Mouse (Mus musculus): ENCODE results near the gene Itpripl2.
A peak's percentile ranks its signal among the peaks of the same experiment; 100 is the strongest.

Gene Itpripl2

DNA sequence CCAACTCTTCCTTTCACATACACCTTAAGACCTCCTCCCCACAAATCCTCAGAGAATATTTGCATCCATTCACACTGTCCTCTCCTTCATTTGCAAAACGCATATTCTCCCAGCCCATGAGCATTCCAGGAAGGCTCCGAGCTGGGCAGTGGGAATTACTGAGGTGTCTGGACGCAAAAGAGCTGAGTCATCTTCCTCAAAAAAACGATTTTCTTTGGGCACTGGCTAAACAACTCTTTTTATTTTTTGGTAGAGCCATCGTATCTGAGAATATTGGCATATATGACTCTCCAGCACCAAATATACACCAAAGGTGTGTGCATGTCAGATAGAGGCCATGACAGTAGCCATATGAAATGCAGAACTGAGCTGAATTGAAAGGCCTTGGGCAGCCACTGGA, 4.9 kb downstream of the Itpripl2 start:
- DNase-seq: no peak

GRCm38 (mm10) chr7:118483996-118484395, 7.8 kb downstream of the Itpripl2 start:
- no peak for DNase-seq

DNA sequence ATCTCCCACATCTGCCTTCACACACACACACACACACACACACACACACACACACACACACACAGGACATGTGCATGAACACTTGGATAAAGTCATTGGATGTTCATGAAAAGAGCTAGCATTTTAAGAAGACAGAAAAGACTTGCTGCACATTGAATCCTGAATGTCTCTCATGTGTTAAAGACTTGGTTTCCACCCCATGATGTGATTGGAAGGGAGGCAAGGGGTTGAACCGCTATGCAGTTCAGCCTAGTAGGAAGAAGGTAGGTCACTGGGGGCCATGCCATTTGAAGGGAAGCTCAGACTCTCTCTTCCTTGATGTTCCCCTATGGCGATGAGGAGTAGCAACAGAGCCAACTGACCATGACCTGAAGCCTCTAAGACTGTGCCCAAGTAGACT, 9.8 kb downstream of the Itpripl2 start:
- no peak for DNase-seq

- no peak for DNase-seq
These were observed 10.5 kb downstream of the Itpripl2 start for GRCm38 (mm10) chr7:118481047-118481810.

DNA sequence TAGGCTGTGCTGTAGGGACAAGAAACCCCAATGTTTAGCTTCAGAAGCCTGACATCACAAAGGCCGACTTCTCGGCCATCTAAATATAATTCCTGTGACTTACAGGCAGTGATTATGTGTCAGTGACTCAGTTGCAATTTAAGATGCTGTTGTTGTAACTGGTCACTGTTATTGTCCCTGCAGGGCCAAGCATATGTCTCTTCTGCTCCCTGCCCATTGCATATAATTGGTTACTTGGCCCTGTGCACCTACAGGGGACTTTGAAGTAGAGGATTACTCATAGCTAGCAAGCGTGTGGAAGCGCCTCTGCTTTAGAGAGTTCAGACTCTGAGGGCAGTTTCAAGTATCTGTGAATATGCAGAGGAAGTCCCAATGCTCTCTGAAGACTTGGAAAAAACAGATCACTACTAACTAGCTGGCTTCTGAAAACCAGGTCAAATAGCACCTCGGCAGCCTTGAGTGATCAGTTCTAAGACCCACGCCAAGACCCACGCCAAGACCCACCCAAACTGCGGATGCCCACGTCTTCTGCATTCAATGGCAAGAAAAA, 11.5 kb downstream of the Itpripl2 start:
- no peak for DNase-seq

GRCm38 (mm10) chr7:118478835-118479312, 12.9 kb downstream of the Itpripl2 start:
- no peak for DNase-seq

GRCm38 (mm10) chr7:118476428-118476827, 15.3 kb downstream of the Itpripl2 start:
- DNase-seq: no peak

DNA sequence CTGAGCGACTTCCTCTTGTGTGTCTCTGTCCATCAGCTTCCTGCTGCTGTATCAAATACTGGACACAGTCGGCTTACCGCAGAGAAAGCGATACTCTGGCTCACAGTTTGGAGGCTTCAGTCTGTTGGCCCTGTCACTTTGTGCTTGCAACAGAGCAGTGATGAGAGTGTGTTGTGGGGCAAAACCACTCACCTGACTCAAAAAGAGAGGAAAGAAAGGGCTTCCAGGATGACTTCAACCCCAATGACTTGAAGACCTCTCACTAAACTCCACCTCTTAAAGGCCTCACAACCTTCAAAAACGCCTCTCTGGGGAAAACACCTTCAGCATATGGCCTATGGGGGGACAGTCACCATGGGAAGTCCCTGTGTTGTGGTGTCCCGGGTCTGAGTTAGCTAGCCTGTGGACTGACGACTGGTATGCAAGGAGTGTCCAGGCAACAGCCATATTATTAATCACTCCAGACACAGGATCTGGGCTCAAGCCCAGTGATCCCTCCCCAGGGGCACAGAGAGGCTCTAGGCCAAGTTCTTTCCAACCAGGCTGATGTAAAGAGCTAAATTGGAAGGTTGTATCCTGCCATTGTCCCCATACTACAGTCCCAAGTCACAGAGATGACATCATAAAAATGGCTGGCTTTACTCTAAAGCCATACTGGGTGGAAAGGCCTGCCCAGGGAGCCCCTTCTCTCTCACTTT, 16.6 kb downstream of the Itpripl2 start:
- no peak for DNase-seq

- DNase-seq: no peak
These were observed 18.9 kb downstream of the Itpripl2 start for GRCm38 (mm10) chr7:118472886-118473285.

- no peak for DNase-seq
These were observed 23.7 kb downstream of the Itpripl2 start for GRCm38 (mm10) chr7:118468060-118468459.

- DNase-seq: no peak
These were observed 27.3 kb downstream of the Itpripl2 start for GRCm38 (mm10) chr7:118464432-118464831.

DNA sequence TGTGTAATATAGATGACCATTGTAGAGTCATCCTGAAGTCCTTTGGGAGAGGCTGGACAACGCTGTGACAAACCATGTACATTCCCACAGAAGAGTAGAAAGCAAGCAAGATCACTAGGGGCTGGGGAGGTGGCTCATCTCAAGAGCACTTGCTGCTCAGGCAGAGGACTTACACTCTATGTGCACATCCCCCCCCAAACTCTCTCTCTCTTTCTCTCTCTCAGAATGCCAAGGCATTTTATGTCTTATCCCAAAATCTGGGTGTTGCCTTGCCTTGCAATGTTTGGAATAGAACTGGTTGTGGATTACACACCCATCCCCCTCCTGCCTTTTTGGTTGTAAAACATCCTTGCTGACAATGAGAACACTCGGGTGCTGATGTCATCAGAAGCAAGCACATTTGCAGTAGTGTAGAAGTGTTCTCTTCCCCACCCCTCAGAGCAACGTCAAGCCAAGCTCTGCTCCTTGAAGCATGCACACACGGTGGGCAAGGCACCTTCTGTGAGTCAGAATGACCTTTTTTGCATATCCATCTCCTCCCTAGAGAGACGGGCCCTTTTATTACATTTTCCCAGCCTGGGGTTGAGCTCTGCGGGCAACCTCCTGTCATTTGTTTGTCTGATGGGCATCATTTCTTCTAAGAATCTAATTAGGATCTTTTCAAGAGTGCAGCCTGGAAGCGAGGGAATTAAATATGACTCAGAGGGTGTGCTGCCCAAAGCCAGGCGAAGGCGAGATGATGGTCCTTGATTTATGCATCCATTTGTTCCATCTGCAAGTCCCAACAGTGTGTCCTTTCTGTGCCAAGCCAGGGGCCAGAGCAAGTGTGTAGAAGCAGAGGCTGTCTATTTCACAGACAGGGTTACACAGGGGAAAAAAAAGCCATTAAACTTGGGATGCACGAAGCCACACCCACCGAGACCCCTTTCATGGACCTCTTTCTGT, 28.7 kb downstream of the Itpripl2 start:
- no peak for DNase-seq

DNA sequence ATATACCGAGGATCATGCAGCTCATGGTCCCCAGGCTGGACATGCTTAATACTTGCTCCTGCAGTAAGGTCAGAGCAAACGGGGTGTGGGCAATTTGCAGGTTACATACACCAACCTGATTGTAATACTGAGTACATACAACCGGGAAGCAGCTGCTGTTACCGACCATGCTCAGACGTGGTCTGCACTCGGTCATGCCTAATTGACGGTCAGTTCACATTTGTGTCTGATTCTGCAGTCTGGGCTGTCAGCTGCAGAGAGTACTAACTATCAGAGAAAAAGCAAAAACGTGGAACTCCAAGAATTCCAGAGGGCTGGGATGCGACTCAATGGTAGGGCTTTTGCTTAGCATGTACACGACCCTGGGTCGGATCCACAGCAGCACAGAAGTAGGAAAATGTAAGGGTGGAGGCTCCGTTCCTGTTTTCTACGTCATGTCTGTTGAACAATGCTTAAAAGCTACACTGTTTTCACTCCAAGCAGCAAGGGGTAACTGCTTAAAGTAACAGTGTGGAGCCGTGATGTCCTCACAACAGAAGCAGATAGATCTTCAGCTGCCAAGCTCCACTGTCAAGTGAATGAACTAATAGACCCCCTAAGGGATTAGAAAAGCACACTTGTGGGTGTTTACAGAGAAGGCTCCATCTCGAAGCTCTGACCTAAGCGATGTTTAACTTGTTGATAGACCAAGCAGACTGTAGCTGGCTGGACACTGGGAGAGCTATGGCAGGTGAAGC, 30.2 kb downstream of the Itpripl2 start:
- no peak for DNase-seq

GRCm38 (mm10) chr7:118453722-118454121, 38.1 kb downstream of the Itpripl2 start:
- no peak for DNase-seq

DNA sequence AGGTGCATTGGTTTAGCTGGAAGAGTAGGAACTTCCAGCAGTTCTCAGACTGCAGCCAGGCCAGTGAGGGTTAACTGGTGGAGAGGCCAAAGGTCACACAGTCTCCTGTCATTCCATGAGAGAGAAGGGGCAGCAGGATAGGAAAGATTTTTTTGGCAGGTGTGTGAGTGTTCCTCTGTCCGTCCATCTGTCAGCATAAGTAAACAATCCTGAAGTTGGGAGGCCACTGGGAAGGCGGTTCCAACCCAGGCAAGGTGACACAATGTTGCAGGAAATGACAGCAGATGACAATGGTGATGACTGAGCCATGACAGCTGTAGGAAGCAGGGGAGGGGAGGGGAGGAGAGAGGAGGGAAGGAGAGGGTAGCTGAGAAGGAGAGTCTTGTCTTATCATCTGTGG, 38.8 kb downstream of the Itpripl2 start:
- DNase-seq: no peak

DNA sequence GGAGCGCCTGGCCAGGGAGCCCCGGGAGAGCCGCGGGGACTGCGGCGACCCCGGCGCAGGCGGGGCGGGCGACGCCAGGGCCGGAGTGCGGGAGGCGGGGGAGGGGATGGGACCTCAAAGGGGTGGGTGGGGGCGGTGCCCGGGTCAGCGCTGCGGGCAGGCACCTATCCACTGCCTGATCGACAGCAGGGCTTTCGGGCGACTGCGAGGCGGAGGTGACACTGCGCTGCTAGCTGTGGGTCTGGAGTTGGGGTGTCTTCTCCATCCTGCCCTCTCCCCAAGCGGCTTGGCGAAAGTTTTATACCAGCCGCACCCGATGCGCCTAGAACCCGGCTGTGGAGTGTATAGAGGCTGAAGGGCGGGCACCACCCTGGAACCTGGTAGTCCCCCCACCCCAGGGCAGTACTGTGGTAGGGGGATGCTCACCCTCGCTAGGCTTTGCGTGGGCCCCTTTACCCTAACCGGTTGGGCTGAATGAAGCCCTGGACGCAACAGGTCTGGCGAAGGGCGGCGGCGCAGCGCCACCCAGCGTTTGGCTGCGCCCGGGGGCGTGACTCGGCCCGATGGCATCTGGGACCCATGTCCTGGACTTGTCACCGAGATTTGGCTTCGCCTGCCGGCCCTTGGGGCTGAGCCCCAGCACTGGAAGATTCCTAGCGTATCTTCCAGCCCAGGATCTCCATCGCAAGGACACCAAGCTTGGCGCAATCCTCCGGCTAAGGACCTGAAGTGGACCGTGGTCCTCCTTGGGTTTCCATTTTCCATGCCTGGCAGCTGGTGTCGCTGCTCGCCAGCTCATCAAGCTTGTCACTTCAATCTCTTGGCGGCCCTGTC, 43.4 kb downstream of the Itpripl2 start, which contains the start of gene Syt17:
Gene Syt17, minus strand, starts transcription at position 89 of the 834 bp plus-strand sequence.
- peak; percentile 43 for DNase-seq

GRCm38 (mm10) chr7:118447291-118448133, 44.3 kb downstream of the Itpripl2 start:
- DNase-seq: peak; percentile 28

- no peak for DNase-seq
These were observed 47.8 kb downstream of the Itpripl2 start for GRCm38 (mm10) chr7:118443895-118444485.

DNA sequence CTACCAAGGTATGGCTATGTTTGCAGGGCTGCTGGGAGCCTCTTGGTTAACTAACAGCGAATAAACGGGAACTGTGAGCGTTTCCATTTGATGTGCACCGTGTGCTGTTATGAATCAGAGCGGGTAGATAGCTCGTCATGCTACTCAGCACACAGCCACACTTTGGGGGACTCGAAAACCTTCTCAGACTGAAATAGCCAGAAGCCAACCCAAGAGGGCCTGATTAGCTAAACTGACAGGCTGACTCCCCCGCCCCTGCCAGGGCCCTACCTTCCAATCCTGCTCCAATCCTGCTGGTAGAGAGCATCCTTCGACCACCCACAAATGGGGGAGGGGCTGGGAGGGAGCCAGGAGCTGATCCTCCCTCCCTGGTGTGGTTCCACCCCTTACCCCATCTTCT, 48.4 kb downstream of the Itpripl2 start:
- peak; percentile 46 for DNase-seq

DNA sequence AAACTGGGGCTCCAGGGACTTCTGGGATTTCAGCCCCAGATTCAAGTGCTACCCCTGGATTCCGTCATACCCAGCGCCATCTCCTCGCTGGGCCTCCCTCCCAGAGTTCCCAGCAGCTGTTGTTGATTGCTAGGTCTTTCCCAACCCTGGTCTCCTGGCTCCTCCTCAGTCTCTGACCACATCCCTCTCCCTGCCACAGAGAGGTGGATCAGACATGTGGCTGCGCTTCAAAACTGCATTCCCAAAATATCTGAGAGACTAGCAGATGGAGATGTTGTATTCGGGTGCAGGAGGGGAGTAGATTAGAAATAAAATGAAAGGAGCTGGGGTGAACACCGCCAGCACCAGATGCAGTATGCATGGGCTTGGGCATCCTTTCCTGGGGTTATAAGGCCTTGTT, 50.2 kb downstream of the Itpripl2 start:
- no peak for DNase-seq
